Mouse (Mus musculus) testis, adult 2 months (tissue): Measurements from ENCODE around the gene Gna14. TPM values are rescaled to one million over a fixed set of nuclear protein-coding genes. Genes with fewer than 3 reads are reported as not detected.

ENCODE experiments used
- H3K27ac ChIP-seq: fragments of 200-500 bp; 2 replicates; pipeline ENCODE4 v1.5.1; 2012; ENCODE audit warnings: low read depth, low read length; ENCODE audit not compliant: control insufficient read depth, insufficient read depth
- H3K27me3 ChIP-seq: fragments of 200-500 bp; 2 replicates; pipeline ENCODE4 v1.6.1; 2012; ENCODE audit warnings: mild to moderate bottlenecking, low read length, moderate library complexity; ENCODE audit not compliant: control insufficient read depth, insufficient read depth
- H3K36me3 ChIP-seq: fragments of 200-500 bp; 2 replicates; pipeline ENCODE4 v1.6.1; 2012; ENCODE audit warnings: mild to moderate bottlenecking, low read length; ENCODE audit not compliant: control insufficient read depth, insufficient read depth
- H3K4me1 ChIP-seq: fragments of 200-500 bp; 2 replicates; pipeline ENCODE4 v1.6.1; 2012; ENCODE audit warnings: low read length; ENCODE audit not compliant: control insufficient read depth, insufficient read depth
- H3K4me3 ChIP-seq: fragments of 200-500 bp; 2 replicates; pipeline ENCODE4 v1.5.1; 2012; ENCODE audit warnings: low read depth, mild to moderate bottlenecking, low read length, moderate library complexity, mixed read lengths; ENCODE audit not compliant: control insufficient read depth
- CTCF ChIP-seq: fragments of 200-500 bp; IDR thresholded peaks from 2 replicates; pipeline ENCODE4 v1.5.1; 2012; ENCODE audit warnings: low read depth, mild to moderate bottlenecking, inconsistent platforms, low read length, moderate library complexity; ENCODE audit not compliant: control insufficient read depth, insufficient read depth, insufficient replicate concordance
- POLR2A ChIP-seq: fragments of 200-500 bp; IDR thresholded peaks from 2 replicates; pipeline ENCODE4 v1.6.1; 2012; ENCODE audit warnings: low read depth, mild to moderate bottlenecking, inconsistent platforms, low read length, moderate library complexity; ENCODE audit not compliant: control insufficient read depth
- polyA plus RNA-seq: library from polyadenylated mRNA; depleted of rRNA; stranded (reverse); fragments of >200 nt; gene quantifications from 2 replicates; pipeline ENCODE4 v1.2.3, GENCODE M21; 2012

Gene Gna14
- polyA plus RNA-seq, 1 experiment = 6.4 TPM

DNA sequence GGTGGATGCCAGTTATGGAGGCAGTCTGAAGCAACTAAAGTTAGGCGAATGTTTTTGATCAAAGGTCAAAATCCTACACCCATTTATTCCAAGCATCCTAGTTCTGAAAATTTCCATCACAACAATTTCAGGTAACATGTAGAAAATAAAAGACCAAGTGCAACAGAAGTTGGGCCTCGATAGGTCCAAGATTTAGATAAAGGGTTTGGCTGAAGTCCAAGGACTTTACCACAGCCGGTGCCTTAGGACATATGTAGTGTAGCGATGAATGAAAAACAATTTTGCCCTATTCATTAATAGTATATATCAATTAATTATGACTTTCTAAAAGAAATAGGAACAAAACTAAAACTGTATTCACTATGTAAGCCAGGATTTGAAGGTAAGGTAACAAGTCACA lies 187.6 kb downstream of the Gna14 start:
- H3K27ac ChIP-seq = no peak overlapping the region
- H3K36me3 ChIP-seq = no peaks in the 10 kb centered on the region
- no peaks in the 10 kb centered on the region for H3K27me3 ChIP-seq
- no peaks in the 10 kb centered on the region for H3K4me1 ChIP-seq
- H3K4me3 ChIP-seq = no peak overlapping the region
- no peak for TF ChIP-seq POLR2A

DNA sequence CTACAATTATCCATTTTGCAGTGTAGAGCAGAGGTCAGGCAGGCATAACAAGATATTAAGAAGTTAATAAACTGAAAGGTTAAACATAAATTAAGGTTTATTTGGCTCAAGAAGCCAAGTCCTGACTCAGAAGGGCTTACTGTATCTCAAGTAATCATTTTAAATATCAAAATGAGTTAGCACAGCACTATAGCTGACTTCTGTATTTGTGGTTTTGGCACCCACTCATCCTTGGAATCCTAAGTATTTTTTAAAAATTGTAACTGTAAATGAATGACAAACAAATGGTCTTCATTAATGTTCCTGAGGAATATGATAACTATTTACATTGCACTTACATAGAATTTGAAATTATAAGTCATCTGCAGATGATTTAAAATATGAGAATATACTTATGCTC lies 189.4 kb downstream of the Gna14 start:
- no peak overlapping the region for H3K4me3 ChIP-seq
- no peaks in the 10 kb centered on the region for H3K4me1 ChIP-seq
- TF ChIP-seq CTCF (no peak), POLR2A (no peak)
- H3K27ac ChIP-seq = no peak overlapping the region
- no peaks in the 10 kb centered on the region for H3K27me3 ChIP-seq
- no peaks in the 10 kb centered on the region; the same call in 1 of the 2 replicates for H3K36me3 ChIP-seq

DNA sequence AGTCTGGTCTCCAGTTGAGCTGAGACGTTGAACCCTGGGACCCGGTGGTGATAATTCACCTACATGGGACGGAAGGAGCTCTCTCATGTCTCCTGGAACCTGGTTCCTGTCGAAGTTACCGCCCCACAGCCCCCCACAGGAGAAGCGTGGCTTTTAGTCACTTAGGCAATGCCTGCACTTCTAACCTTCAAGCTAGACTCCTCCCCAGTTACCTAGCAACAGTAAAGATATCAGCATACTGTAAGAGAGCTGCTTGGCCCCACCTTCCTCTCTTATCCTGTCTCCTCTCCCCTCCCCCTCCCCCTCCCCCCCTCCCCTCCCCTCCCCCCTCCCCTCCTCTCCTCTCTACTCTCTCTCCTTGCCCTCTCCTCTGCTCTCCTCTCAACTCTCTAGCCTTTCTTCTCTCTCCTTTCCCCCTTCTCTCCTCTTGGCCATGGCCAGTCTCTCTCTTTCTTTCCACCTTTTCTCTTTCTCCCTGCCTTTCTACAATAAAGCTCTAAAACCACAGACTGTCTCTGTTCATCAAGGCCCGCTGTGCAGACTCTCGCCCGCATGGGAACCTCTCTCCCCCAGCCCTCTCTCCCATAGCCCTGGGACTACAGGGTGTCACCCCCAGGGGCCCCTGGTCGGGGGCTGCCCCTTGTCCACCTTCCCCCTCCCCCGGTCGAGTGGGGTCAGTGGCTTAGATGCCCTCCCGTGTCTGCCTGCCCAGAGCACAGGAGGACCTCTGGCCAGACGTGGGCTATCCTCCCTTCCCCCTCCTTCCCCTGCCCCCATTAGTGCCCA lies 190.2 kb downstream of the Gna14 start:
- H3K4me3 ChIP-seq = no peak overlapping the region
- H3K36me3 ChIP-seq = no peaks in the 10 kb centered on the region; the same call in 1 of the 2 replicates
- H3K27ac ChIP-seq = no peak overlapping the region
- H3K4me1 ChIP-seq = no peaks in the 10 kb centered on the region
- no peaks in the 10 kb centered on the region for H3K27me3 ChIP-seq
- TF ChIP-seq CTCF (no peak), POLR2A (no peak)
